Mouse (Mus musculus) embryonic facial prominence, embryonic 12.5 days (tissue): ENCODE results near the gene Arvcf. TPM values are rescaled to one million over a fixed set of nuclear protein-coding genes. Genes with fewer than 3 reads are reported as not detected.
A peak's percentile ranks its signal among the peaks of the same experiment; 100 is the strongest.

Source experiments
- ATAC-seq: fragments of 200-750 bp; cut with Nextera tagmentation; 2 replicates; pipeline ENCODE4 v1.8.0; 2017; ENCODE audit not compliant: insufficient number of reproducible peaks, insufficient read depth, low FRiP score, low TSS enrichment
- H3K27ac ChIP-seq: fragments of 300-500 bp; sonication (generic); 2 replicates; pipeline ENCODE4 v1.5.1; 2016; ENCODE audit warnings: mild to moderate bottlenecking
- H3K27me3 ChIP-seq: fragments of 300-500 bp; sonication (generic); 2 replicates; pipeline ENCODE4 v1.6.1; 2016; ENCODE audit warnings: mild to moderate bottlenecking, moderate library complexity
- H3K36me3 ChIP-seq: fragments of 300-500 bp; sonication (generic); 2 replicates; pipeline ENCODE4 v1.6.1; 2016; ENCODE audit warnings: mild to moderate bottlenecking
- H3K4me1 ChIP-seq: fragments of 300-500 bp; sonication (generic); 2 replicates; pipeline ENCODE4 v1.6.1; 2016
- H3K4me2 ChIP-seq: fragments of 300-500 bp; sonication (generic); replicated peaks from 2 replicates; pipeline ENCODE4 v1.6.1; 2016; ENCODE audit warnings: mild to moderate bottlenecking, moderate library complexity
- H3K4me3 ChIP-seq: fragments of 300-500 bp; sonication (generic); 2 replicates; pipeline ENCODE4 v1.5.1; 2016; ENCODE audit warnings: mild to moderate bottlenecking
- H3K9ac ChIP-seq: fragments of 300-500 bp; sonication (generic); 2 replicates; pipeline ENCODE4 v1.6.1; 2016; ENCODE audit warnings: mild to moderate bottlenecking, moderate library complexity
- H3K9me3 ChIP-seq: fragments of 300-500 bp; sonication (generic); 2 replicates; pipeline ENCODE4 v1.6.1; 2016; ENCODE audit warnings: mild to moderate bottlenecking, moderate library complexity
- whole genome bisulfite sequencing: fragments of 180-500 bp; shearing (Covaris S2); methylation state at CpG from one replicate; pipeline ENCODE4 v1.1.7; 2016; 5-methylcytosine and 5-hydroxymethylcytosine counted together
- polyA plus RNA-seq: library from polyadenylated mRNA; unstranded; fragments of >200 nt; fragmentation: Nextera tagmentation; extraction: Ambion mirVana; gene quantifications from 2 replicates; pipeline ENCODE4 v1.2.1, GENCODE M21; 2016

Arvcf gene
- 44.4 and 47.0 TPM in 2 replicates for polyA plus RNA-seq

DNA sequence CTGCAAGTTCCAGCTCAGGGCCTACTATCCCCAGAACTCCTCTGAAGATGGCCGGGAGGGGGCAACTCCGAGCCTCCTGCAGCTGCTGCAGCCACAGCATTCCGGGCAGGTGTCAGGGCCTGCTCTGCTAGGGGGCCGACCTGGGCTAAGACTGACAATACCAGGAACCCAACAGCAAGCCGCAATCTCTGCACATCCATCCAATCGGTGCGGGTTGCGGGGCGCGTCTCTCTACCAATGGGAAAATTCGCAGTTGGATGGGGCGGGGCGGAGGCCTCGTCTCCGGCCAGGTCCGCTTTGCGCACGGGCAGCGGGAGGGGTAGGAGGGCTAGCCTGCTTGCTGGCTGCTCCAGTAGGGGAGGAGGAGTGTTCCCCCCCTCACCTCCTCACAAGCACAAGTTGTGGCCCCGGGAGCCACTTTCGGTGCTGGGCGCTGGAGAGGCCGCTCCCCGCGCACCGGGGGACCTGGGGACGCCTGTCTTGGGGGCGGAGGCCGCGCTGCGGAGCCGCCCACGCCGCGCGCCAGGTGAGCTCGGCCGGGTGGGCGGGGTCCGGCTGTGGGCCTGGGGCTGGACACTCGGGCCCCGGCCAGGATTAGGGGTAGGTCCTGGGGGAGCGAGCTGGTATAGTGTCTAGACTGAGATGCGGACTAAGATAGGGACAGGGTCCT, at the start of gene Arvcf, which contains the start of gene Tango2:
Gene Arvcf (plus strand): TSS at position 252 of the 670 bp plus-strand sequence.
Gene Tango2 (minus strand): TSS at position 173 of the 670 bp plus-strand sequence.
- Histone ChIP-seq H3K36me3 (no peaks in the 10 kb centered on the region), H3K27me3 (peaks cover 36% of the 10 kb centered on the region), H3K9ac (peak within 1 kb of the TSS; percentile 68), H3K4me1 (peaks cover 11% of the 10 kb centered on the region; the same call in 1 of the 2 replicates), H3K4me3 (peak within 1 kb of the TSS; percentile 69), H3K9me3 (no peaks in the 10 kb centered on the region), H3K27ac (no peak within 1 kb of the TSS), H3K4me2 (peak within 1 kb of the TSS; percentile 81)
- WGBS, result under 1% methylated on average over 44 of the region's 44 CpGs
- peak; percentile 86 for ATAC-seq

DNA sequence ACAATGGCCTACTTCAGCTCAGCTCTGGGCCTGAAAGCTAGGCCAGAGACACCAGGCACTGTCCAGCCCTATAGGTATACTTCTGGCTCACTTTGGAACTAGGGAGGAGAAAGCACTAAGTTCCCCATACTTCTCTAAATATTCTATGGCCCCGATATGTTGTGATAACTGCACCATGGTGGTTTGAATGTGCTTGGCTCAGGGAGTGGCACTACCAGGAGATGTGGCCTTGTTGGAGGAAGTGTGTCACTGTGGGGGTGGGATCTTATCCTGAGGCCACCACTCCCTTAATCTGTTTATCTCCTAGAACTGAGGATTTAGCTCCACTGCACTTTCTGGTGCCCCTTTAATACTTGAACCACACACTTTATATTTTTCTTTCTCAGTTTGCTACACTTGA, 39.8 kb upstream of the Arvcf start:
- Histone ChIP-seq H3K27ac (no peak overlapping the region), H3K9ac (no peak overlapping the region), H3K27me3 (no peaks in the 10 kb centered on the region), H3K9me3 (no peaks in the 10 kb centered on the region), H3K4me2 (no peak overlapping the region), H3K4me1 (no peaks in the 10 kb centered on the region), H3K36me3 (no peaks in the 10 kb centered on the region), H3K4me3 (no peak overlapping the region)
- ATAC-seq, result no peak
- WGBS, result 88% methylated on average over 1 of the region's 1 CpGs

- Histone ChIP-seq H3K4me2 (no peak overlapping the region), H3K4me1 (no peaks in the 10 kb centered on the region), H3K4me3 (no peak overlapping the region), H3K27me3 (no peaks in the 10 kb centered on the region), H3K27ac (no peak overlapping the region), H3K9ac (no peak overlapping the region), H3K36me3 (no peaks in the 10 kb centered on the region), H3K9me3 (no peaks in the 10 kb centered on the region)
- ATAC-seq, result no peak
- WGBS, result 80% methylated on average over 3 of the region's 3 CpGs
Measured at GRCm38 (mm10) chr16:18318992-18319391, 29.0 kb upstream of the Arvcf start.

- Histone ChIP-seq H3K36me3 (no peaks in the 10 kb centered on the region), H3K27ac (no peak overlapping the region), H3K27me3 (no peaks in the 10 kb centered on the region), H3K4me2 (no peak overlapping the region), H3K4me1 (no peaks in the 10 kb centered on the region), H3K4me3 (no peak overlapping the region), H3K9ac (no peak overlapping the region), H3K9me3 (no peaks in the 10 kb centered on the region)
- 73% methylated on average over 2 of the region's 2 CpGs for WGBS
- no peak for ATAC-seq
Measured at GRCm38 (mm10) chr16:18321443-18321842, 26.5 kb upstream of the Arvcf start.

DNA sequence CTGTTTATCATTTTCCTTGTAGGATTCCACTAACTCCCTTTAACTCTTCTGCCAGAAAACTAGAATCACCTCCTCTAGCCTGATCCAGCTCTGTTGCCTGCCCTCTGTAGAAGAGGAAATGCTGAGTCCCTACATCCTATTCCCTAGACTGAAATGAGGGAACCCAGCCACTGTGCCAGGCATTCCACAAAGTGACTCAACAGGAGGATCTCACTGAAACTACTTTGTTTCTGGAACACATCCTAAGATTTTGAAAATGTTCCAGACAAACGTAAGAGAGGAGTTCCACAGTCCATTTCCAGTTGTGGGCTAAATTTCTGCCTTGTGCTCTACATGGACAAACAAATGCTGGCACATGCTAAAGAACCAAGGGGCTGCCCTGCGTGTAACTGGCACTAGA, 24.5 kb upstream of the Arvcf start:
- no peak overlapping the region for H3K4me2 ChIP-seq
- no peak for ATAC-seq
- no peaks in the 10 kb centered on the region for H3K36me3 ChIP-seq
- no peak overlapping the region for H3K9ac ChIP-seq
- no peak overlapping the region for H3K27ac ChIP-seq
- no peak overlapping the region for H3K4me3 ChIP-seq
- H3K4me1 ChIP-seq, result no peaks in the 10 kb centered on the region
- H3K27me3 ChIP-seq, result no peaks in the 10 kb centered on the region
- WGBS, result 77% methylated on average over 2 of the region's 2 CpGs
- no peaks in the 10 kb centered on the region for H3K9me3 ChIP-seq

- ATAC-seq, result no peak
- no peaks in the 10 kb centered on the region for H3K36me3 ChIP-seq
- WGBS, result 86% methylated on average over 6 of the region's 6 CpGs
- H3K27me3 ChIP-seq, result no peaks in the 10 kb centered on the region
- H3K4me3 ChIP-seq, result no peak overlapping the region
- no peaks in the 10 kb centered on the region for H3K9me3 ChIP-seq
- H3K4me1 ChIP-seq, result no peaks in the 10 kb centered on the region
- H3K9ac ChIP-seq, result no peak overlapping the region
- no peak overlapping the region for H3K4me2 ChIP-seq
- H3K27ac ChIP-seq, result no peak overlapping the region
Measured at GRCm38 (mm10) chr16:18324031-18324430, 24.0 kb upstream of the Arvcf start.

DNA sequence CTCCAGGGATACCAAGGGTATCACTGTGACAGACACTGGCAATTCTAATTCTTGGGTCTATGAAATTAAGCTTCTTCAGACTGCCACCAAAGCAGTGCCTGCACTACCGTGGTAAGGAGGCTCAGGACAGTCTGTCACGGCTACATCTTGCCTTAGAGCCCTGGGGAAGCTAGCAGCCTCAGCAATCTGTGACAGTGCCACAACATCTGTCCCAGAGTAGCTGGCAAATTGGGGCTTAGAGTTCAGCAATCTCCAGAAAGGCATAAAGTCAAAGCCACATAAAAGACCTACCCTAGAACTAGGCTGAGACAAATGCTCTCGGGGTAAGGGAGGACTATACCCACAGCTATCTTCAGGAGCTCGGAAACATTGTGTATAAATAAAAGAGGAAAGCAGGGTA, 22.2 kb upstream of the Arvcf start:
- H3K27me3 ChIP-seq, result no peaks in the 10 kb centered on the region
- H3K36me3 ChIP-seq, result no peaks in the 10 kb centered on the region
- no peak overlapping the region for H3K4me3 ChIP-seq
- ATAC-seq, result no peak
- H3K9ac ChIP-seq, result no peak overlapping the region
- no peaks in the 10 kb centered on the region for H3K9me3 ChIP-seq
- H3K4me1 ChIP-seq, result no peaks in the 10 kb centered on the region
- 80% methylated on average over 4 of the region's 4 CpGs for WGBS
- no peak overlapping the region for H3K4me2 ChIP-seq
- H3K27ac ChIP-seq, result no peak overlapping the region

DNA sequence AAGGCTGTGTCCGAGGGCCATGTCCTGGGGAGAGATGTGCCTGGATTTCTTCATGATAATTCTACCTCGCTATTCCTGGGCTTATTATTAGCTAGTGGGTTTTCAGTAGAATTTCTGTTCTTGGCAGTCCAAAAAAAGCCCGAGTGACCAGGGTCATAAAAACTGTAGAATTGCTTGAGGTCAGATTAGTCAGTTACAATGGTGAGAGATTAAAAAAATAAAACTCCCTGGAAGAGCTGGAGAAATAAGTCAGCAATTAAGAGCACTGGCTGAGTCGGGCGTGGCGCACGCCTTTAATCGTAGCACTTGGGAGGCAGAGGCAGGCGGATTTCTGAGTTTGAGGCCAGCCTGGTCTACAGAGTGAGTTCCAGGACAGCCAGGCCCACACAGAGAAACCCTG, 20.0 kb upstream of the Arvcf start:
- no peaks in the 10 kb centered on the region for H3K27me3 ChIP-seq
- no peak overlapping the region for H3K9ac ChIP-seq
- H3K4me1 ChIP-seq, result no peaks in the 10 kb centered on the region
- 93% methylated on average over 9 of the region's 9 CpGs for WGBS
- H3K9me3 ChIP-seq, result no peaks in the 10 kb centered on the region
- no peak for ATAC-seq
- H3K4me3 ChIP-seq, result no peak overlapping the region
- H3K27ac ChIP-seq, result no peak overlapping the region
- H3K36me3 ChIP-seq, result no peaks in the 10 kb centered on the region
- H3K4me2 ChIP-seq, result no peak overlapping the region

- no peak overlapping the region for H3K27ac ChIP-seq
- no peaks in the 10 kb centered on the region for H3K4me1 ChIP-seq
Measured at GRCm38 (mm10) chr16:18328524-18328923, 19.5 kb upstream of the Arvcf start.

DNA sequence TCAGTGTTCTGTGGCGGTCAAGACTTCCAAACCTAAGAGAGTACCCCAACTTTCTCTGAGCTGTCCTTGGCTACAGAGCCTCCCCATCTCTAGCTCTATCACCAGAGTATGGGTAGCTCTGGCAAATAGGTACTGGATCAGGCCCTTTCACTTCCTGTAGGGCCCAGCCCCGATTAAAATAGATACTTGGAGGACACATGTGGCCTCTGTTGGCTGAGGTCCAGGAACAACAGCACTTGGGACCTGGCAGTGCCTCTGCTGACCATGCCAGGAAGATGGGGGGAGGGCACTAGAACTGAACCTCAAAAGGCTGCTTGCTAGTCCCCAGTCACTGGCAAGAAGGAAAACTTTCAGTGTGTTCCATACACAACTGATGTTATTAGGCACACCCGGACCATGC, 14.0 kb upstream of the Arvcf start:
- Histone ChIP-seq H3K4me2 (no peak overlapping the region), H3K9me3 (no peaks in the 10 kb centered on the region), H3K27me3 (no peaks in the 10 kb centered on the region), H3K27ac (no peak overlapping the region), H3K4me3 (no peak overlapping the region), H3K9ac (no peak overlapping the region), H3K4me1 (no peaks in the 10 kb centered on the region), H3K36me3 (no peaks in the 10 kb centered on the region)
- 83% methylated on average over 3 of the region's 3 CpGs for WGBS
- ATAC-seq, result no peak

More at GRCm38 (mm10) chr16:18328524-18328923, 19.5 kb upstream of the Arvcf start:
- ATAC-seq, result no peak
- Histone ChIP-seq H3K9ac (no peak overlapping the region), H3K4me2 (no peak overlapping the region), H3K9me3 (no peaks in the 10 kb centered on the region), H3K27me3 (no peaks in the 10 kb centered on the region), H3K36me3 (no peaks in the 10 kb centered on the region), H3K4me3 (no peak overlapping the region)
- 94% methylated on average over 1 of the region's 1 CpGs for WGBS

- H3K9ac ChIP-seq, result no peak overlapping the region
- no peak overlapping the region for H3K27ac ChIP-seq
- H3K27me3 ChIP-seq, result no peaks in the 10 kb centered on the region
- H3K36me3 ChIP-seq, result no peaks in the 10 kb centered on the region
- 96% methylated on average over 3 of the region's 3 CpGs for whole genome bisulfite sequencing
- H3K4me2 ChIP-seq, result no peak overlapping the region
- H3K4me1 ChIP-seq, result no peaks in the 10 kb centered on the region
- H3K9me3 ChIP-seq, result no peaks in the 10 kb centered on the region
- no peak for ATAC-seq
- no peak overlapping the region for H3K4me3 ChIP-seq
Measured at GRCm38 (mm10) chr16:18335981-18336380, 12.0 kb upstream of the Arvcf start.

DNA sequence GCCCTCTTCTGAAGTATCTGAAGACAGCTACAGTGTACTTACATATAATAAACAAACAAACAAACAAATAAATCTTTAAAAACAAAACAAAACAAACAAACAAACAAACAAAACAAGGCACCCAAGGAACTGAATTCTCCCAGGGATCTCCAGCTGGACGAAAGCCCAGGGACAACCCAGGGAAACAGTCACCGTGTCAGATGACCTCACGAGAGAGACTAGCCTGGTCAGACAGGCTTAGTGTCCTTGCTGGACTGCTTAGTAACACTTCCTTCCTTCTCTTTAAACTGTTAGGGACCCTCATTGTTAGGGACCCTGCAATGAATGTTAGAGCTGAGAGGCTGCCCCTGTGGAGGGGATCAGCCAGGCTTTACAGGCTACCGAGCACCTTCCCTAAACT, 10.7 kb upstream of the Arvcf start:
- H3K4me1 ChIP-seq, result no peaks in the 10 kb centered on the region
- no peaks in the 10 kb centered on the region for H3K9me3 ChIP-seq
- 80% methylated on average over 4 of the region's 4 CpGs for WGBS
- ATAC-seq, result no peak
- no peak overlapping the region for H3K4me3 ChIP-seq
- no peaks in the 10 kb centered on the region for H3K27me3 ChIP-seq
- H3K36me3 ChIP-seq, result no peaks in the 10 kb centered on the region
- no peak overlapping the region for H3K27ac ChIP-seq
- no peak overlapping the region for H3K4me2 ChIP-seq
- no peak overlapping the region for H3K9ac ChIP-seq
